Mouse (Mus musculus) E14TG2a.4 (cell line): ENCODE measurements around the gene 9130213A22Rik.

ENCODE experiments used
- CTCF ChIP-seq: conservative IDR thresholded peaks from 2 replicates; pipeline ENCODE4 v1.5.1; 2014; ENCODE audit warnings: low read length
- POU5F1 ChIP-seq: IDR thresholded peaks from 2 replicates; pipeline ENCODE4 v1.6.1; 2014; ENCODE audit warnings: low read length, borderline replicate concordance

GRCm38 (mm10) chr11:69125852-69125918 is 3.3 kb upstream of the 9130213A22Rik start, which contains the start of gene Aloxe3:
- TF ChIP-seq CTCF (no peak), POU5F1 (no peak)
